Mouse (Mus musculus): ENCODE results near the gene Mis18a.

DNA sequence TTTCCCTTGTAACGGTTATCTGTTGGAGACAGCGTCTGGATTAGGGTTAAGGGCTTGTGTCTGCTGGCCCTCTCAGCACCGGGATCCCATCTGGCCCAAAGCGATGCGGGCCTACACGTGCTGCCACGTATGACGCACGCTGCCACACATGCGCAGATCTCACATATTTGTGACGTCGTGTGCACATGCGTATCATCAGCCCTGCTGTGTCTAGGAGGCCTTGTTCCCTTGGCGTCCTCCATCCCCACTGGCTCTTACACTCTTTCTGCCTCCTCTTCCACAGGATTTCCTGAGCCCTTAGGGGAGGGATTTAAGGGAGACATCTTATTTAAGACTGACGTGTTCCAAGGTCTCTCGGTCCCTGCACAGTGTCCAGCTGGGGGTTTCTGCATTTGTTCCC lies 47.2 kb downstream of the Mis18a start:
- TF ChIP-seq POLR2A (IDR thresholded peaks at IDR 0.05; ENCODE audit: insufficient read depth, low read depth, low read length) (peak; percentile 47; the same call in 1 of the 2 replicates), CTCF (IDR thresholded peaks at IDR 0.05) (no peak), EP300 (IDR thresholded peaks at IDR 0.05; ENCODE audit: insufficient read depth, low read depth, low read length) (no peak)
